Mouse (Mus musculus) midbrain, embryonic 14.5 days (tissue): ENCODE data around the gene Morf4l1. TPM values are rescaled to one million over a fixed set of nuclear protein-coding genes. Genes with fewer than 3 reads are reported as not detected.
"Not testable (repeated sequence)": the region's sequence is repeated elsewhere in the genome, so short reads cannot be mapped to it uniquely, and the experiment has no call there.

Experiments used
- ATAC-seq: fragments of 200-750 bp; cut with Nextera tagmentation; 2 replicates; pipeline ENCODE4 v1.8.0; 2017; ENCODE audit warnings: moderate number of reproducible peaks, moderate library complexity; ENCODE audit not compliant: low FRiP score, low TSS enrichment
- DNase-seq: peaks from one replicate; pipeline ENCODE4 v3.0.0-alpha.2; 2015
- H3K27ac ChIP-seq: fragments of 300-500 bp; sonication (generic); replicated peaks from 2 replicates; pipeline ENCODE4 v1.5.1; 2014; ENCODE audit warnings: mild to moderate bottlenecking, low read depth, low read length, moderate library complexity
- H3K27me3 ChIP-seq: fragments of 300-500 bp; sonication (generic); 2 replicates; pipeline ENCODE4 v1.6.1; 2014; ENCODE audit warnings: low read length, control low read depth, mixed read lengths; ENCODE audit not compliant: control insufficient read depth, insufficient read depth
- H3K36me3 ChIP-seq: fragments of 300-500 bp; sonication (generic); 2 replicates; pipeline ENCODE4 v1.6.1; 2014; ENCODE audit warnings: low read length, control low read depth; ENCODE audit not compliant: control insufficient read depth, insufficient read depth
- H3K4me1 ChIP-seq: fragments of 300-500 bp; sonication (generic); 2 replicates; pipeline ENCODE4 v1.6.1; 2014; ENCODE audit warnings: mild to moderate bottlenecking, antibody characterized with exemption, low read length, control low read depth; ENCODE audit not compliant: control insufficient read depth, insufficient read depth
- H3K4me2 ChIP-seq: fragments of 300-500 bp; sonication (generic); 2 replicates; pipeline ENCODE4 v1.6.1; 2014; ENCODE audit warnings: mild to moderate bottlenecking, low read length, moderate library complexity
- H3K4me3 ChIP-seq: fragments of 300-500 bp; sonication (generic); replicated peaks from 2 replicates; pipeline ENCODE4 v1.5.1; 2014; ENCODE audit warnings: low read depth, low read length
- H3K9ac ChIP-seq: fragments of 300-500 bp; sonication (generic); replicated peaks from 2 replicates; pipeline ENCODE4 v1.6.1; 2014; ENCODE audit warnings: mild to moderate bottlenecking, low read length, moderate library complexity
- H3K9me3 ChIP-seq: fragments of 300-500 bp; sonication (generic); 2 replicates; pipeline ENCODE4 v1.6.1; 2016; ENCODE audit warnings: low read length, control low read depth, mixed read lengths; ENCODE audit not compliant: control insufficient read depth
- WGBS: fragments of 180-500 bp; shearing (Covaris S2); extraction: QIAGEN DNeasy Blood & Tissue Kit; methylation state at CpG from one replicate; pipeline ENCODE4 v1.1.7; 2014; 5-methylcytosine and 5-hydroxymethylcytosine counted together
- polyA plus RNA-seq: library from polyadenylated mRNA; unstranded; fragments of >200 nt; fragmentation: Nextera tagmentation; extraction: Ambion mirVana; gene quantifications from 2 replicates; pipeline ENCODE4 v1.2.1, GENCODE M21; 2014

Morf4l1 gene
- polyA plus RNA-seq, 1 experiment from 2014 or later, result 616 TPM

GRCm38 (mm10) chr9:90042906-90043305 lies 71.7 kb downstream of the Morf4l1 start:
- not testable (repeated sequence) for H3K27me3 ChIP-seq, H3K4me1 ChIP-seq, DNase-seq, H3K36me3 ChIP-seq, H3K4me2 ChIP-seq, H3K9ac ChIP-seq, ATAC-seq, H3K4me3 ChIP-seq, H3K9me3 ChIP-seq, H3K27ac ChIP-seq
- WGBS, result 94% methylated on average over 8 of the region's 8 CpGs

Other genes with a start within 250 kb of the Morf4l1 start
- 3.5 and 4.5 TPM in 2 replicates for gene Rasgrf1, start 204.9 kb downstream of the Morf4l1 start, polyA plus RNA-seq
- gene Ctsh, start 60.6 kb downstream of the Morf4l1 start, polyA plus RNA-seq, result 8.6 and 20.9 TPM in 2 replicates
- gene Adamts7, start 48.3 kb upstream of the Morf4l1 start, polyA plus RNA-seq, result 8.1 and 10.7 TPM in 2 replicates
- 4.1 and 6.9 TPM in 2 replicates for gene Tbc1d2b, start 156.0 kb upstream of the Morf4l1 start, polyA plus RNA-seq